Mouse (Mus musculus) mesoderm, embryonic 11.5 days (tissue): Measurements from ENCODE around the gene Osbpl9.

Experiments
- DNase-seq: peaks from one replicate; pipeline ENCODE4 v3.0.0-alpha.2; 2012; ENCODE audit warnings: low read depth, low spot score

The Osbpl9 gene

GRCm38 (mm10) chr4:109105254-109105653 is 96.8 kb downstream of the Osbpl9 start:
- no peak for DNase-seq

DNA sequence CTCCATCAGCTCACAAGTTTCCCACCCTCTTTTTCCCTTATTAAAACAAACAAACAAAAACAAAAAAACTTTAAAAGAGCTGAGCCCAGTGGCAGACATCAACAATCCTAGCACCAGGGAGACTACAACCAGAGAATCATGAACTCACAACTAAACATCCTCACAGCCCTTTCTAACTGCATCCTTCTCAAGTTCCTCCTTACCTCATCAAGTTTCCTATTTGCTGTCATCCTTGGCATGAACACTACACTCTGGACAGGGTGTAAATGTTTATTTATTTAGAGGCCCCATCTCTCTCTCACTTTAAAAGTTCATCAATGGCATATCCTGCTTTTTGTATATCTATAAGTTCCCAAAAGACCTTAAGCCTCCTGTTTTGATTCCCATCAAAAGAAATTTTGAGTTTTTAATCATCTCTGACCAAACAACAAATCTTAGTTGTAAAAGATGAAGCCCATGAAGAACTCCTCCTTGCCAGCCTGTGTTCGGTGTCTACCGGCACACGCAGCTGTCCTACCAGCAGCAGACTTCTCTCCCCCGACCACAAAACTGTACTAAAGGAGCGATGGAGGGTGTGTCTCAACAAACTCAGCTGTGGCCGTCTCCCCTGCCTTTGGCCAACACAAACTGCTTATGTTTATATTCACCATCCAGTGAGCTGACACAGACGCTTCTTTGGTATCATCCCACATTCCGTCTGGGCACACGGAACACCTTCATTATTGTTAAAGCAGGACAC is 98.8 kb downstream of the Osbpl9 start:
- no peak for DNase-seq

DNA sequence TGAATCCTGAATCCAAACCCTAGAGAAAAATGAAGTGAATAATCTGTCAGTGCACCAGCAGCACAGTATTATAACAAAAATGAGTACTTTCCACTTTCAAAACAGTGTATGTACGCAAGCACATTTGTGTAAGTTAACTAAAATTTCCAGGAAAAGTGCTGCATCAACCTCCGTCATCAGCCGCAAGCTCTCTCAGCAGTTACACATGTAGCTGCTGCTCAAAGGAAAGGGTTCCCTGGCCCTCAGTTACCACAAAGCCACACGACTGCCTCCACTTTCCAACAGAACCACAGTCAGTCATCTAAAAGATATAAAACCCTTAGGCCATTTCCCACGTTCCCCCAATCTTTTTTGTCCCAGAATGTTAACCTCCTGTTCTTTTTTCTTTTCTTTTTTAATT is 99.5 kb downstream of the Osbpl9 start:
- DNase-seq = no peak

DNA sequence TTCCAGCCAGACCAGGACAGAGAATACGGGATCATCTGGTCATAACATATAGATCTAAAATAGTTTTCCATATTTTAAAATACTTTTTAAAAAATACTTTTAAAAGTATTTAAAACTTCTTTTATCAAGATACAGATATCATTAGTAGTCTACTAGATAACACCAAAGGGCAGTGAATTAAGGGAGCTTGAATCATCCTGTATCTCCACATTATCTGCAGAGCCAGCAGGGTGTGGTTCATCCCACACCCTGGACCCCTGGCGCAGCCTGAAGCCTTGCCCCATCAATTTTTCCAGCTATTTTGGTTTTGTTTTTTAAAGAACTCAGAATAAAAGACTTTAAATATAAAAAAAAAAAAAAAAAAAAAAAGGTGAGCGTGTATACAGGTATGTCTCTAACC is 103.2 kb downstream of the Osbpl9 start:
- DNase-seq = no peak

GRCm38 (mm10) chr4:109094269-109094668 is 107.8 kb downstream of the Osbpl9 start:
- no peak for DNase-seq

DNA sequence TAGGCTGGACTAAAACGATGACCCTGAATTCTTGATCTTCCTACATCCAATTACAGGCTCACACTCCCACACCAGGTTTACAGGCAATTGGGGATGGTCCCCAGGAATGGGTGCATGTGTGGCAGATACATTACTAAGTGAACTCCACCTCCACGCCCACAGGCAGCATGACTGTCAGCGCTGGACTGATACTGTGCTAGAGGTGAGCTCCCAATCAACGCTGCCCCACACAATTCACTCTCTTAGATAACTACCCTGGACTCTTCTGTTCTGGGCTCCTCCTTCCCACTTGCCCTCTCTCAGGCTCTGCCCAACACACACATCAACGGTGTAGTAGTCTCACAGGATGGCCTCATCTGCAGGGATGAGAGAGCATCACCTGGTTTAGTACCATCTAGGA is 109.7 kb downstream of the Osbpl9 start:
- no peak for DNase-seq

DNA sequence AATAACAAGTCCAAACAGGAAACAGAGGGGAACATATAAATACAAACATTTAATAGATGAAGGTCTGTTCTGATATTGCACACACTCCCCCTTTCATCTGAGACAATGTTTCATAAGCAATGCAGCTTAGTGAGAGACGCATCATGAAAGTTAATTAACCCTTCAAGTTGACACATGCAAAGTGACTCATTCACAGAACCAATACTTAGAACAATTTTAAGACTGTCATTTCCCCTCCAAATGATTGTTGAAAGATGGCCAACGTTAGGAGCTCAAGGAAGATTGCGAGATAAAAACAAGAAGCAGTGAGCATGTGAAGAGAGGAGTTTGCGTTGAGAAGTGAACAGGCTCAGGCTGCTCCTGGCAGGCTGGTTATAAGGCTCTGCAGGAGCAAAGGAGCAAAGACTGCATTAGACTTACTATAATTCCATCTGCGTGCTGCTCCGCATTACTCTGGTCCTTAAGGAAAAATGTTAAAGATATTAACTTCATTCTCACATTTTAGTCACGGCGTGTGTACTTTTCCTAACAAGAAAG is 110.8 kb downstream of the Osbpl9 start:
- no peak for DNase-seq

DNA sequence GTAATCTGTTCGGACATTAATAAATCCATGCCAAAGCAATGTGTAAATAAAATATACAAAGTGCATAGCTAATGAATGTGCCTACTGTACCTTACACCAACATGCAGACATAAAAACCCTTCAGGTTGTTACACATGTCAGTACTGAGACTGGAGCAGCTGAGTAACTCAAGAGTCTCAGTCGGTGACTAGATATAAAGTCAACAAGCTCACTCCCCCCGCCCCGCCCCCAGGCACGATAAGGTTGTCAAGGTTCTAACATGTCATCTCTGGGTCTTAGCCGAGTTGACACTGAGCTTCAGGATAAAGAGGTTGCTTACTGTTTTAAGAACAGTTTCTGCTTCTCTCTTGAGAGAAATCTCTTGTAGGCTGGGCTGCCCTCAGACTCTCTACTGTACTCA is 112.1 kb downstream of the Osbpl9 start:
- DNase-seq = no peak

GRCm38 (mm10) chr4:109089171-109089570 is 112.9 kb downstream of the Osbpl9 start:
- no peak for DNase-seq

- no peak for DNase-seq
These were observed 122.0 kb downstream of the Osbpl9 start for GRCm38 (mm10) chr4:109080118-109080517.

- DNase-seq = no peak
These were observed 122.4 kb downstream of the Osbpl9 start for GRCm38 (mm10) chr4:109079676-109080075.

DNA sequence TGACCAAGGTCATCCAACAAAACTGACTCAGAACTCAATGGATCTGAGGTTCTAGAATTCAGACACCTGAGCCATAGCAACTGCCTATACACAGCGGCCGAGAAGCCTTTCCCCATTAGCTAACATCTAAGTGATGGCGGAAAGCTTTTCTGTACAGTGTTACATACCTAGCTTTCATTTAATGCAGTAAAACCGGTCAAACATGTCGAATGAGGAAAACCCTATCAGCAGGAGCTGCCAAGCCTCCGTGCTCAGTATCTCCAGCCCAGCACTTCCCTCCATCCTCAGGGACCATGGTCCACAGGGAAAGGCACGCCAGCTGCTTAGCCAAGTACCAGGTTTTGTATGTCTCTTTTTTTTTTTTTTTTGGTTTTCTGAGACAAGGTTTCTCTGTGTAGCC is 123.1 kb downstream of the Osbpl9 start:
- no peak for DNase-seq

- DNase-seq = no peak
These were observed 128.8 kb downstream of the Osbpl9 start for GRCm38 (mm10) chr4:109073296-109073695.

GRCm38 (mm10) chr4:109072891-109073290 is 129.2 kb downstream of the Osbpl9 start:
- no peak for DNase-seq

DNA sequence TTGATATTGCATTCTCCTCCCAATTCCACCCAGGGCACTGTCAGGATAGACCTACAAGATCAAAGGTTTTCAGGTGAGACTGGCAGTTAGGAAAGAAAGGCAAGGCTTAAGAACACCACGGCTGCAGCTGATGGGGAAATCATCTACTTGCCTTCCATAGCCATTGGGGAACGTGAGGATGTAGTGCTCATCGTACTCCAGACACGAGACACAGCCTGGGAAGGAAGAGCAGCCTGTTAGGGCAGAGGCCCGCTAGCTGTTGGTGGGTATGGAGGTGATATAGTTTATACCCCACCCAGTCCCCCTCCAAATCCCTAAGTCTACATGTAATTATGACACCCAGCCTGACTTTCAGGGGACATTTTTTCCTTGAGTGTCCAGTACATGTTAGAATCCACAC is 136.4 kb downstream of the Osbpl9 start:
- no peak for DNase-seq

GRCm38 (mm10) chr4:109064941-109065340 is 137.1 kb downstream of the Osbpl9 start:
- no peak for DNase-seq

DNA sequence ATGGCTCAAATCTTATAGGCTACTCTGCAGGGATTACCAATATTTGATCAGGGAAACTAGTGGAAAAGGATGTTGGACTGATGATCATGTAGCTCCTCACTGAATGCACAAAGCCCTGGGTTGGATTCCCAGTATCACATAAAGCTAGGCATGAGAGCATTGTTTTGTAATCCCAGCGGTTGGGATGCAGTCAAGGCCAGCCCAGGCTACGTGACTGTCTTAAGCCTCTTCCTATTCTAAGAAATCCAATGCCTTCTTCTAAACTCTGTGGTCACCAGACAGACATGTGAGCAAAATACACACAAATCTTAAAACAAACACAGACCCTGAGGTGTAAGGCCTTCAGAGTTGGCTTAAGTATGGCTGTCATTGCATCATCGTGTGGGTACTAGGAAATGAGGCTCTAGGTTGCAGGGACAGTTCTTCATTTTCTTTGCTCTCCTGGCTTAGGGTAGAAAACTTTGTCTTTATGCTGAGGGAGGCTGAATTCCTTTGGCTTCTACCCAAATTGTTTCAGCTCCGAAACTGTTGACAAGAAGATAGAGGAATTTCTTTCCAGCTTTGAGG is 142.7 kb downstream of the Osbpl9 start:
- DNase-seq = no peak

DNA sequence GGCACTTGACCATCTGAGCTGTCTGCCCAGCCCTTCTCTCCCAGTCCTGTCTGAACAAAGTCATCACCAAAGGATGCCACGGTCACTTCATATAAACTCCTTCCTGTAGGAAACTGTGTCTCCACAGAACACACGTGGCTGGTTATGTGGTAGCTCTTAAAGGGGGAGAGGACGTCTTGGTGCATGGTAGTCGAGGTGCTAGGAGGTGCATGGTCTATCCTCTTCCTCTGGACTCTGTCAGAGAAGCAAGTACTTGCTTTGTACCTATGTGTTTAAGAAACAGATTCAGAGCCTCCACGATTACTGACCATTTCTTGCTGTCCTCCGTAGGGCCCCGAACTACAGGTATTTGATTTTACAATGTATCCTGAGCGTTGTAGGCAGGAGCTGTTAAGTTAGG is 144.4 kb downstream of the Osbpl9 start:
- no peak for DNase-seq

- DNase-seq = no peak
These were observed 145.7 kb downstream of the Osbpl9 start for GRCm38 (mm10) chr4:109056351-109056750.

DNA sequence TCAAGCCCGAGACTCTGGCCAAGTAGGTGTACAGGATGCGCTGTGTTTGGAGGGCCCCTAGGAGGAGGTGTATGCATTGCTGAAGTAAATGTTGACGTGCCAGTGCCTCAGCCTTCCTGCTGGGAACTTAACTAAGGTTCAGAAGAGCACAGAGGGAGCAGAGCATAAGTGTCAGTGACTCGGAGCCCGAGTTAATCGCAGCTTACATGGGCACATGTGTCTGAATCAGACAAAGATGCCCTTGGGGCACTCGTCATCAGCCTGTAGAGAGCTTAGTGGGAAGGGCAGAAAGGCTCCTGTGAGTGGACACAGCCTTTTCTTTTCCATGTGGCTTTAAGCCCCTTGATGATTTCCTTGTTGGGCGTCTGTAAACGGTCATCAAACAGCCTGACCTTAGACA is 148.1 kb downstream of the Osbpl9 start:
- DNase-seq = no peak

- no peak for DNase-seq
These were observed 149.8 kb downstream of the Osbpl9 start for GRCm38 (mm10) chr4:109052282-109052681.

DNA sequence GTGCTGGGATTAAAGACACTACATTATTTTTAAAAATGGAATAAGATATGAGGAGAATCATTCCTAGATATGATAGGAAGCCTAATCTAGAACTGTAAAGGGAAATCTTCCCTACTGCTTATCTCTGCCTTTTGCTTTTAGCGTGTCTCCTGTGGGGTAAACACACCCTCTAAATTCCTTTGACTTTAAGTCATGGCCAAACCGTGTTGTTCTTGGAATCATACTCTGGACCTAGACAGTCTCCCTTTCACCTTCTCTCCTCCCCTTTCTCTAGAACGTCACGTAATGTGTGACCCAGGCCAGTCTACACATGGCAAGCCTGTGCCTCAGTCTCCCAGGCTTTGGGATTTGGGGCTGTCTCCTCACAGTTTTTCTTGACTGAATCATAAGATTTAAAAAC is 153.8 kb downstream of the Osbpl9 start:
- DNase-seq = no peak

- DNase-seq = no peak
These were observed 158.3 kb downstream of the Osbpl9 start for GRCm38 (mm10) chr4:109043756-109044155.
